Mouse (Mus musculus): ENCODE results near the gene Cnpy1.

Cnpy1 gene

GRCm38 (mm10) chr5:28239829-28240228 is 5.8 kb downstream of the Cnpy1 start:
- DNase-seq (ENCODE audit: low spot score in 2 of 2) = no peak

DNA sequence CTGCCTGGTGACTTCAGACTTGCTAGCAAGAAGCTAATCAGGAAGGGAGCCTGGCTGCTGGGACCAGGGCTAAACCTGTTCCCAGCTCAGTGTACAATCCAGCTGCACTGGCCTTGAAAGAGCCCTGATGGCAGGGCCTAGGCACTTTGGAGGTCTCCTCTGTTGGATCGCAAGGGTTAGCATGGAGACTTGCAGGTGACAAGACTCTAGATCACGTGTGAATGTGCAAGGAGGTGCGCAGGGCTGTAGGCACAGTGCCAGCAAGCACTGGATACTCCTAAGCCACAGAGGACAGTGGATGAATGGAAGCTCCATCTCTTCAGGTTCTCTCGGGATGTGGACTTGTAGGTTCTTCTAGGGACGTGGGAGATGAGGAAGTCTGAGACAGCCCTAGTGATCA is 6.7 kb downstream of the Cnpy1 start:
- no peak for DNase-seq (ENCODE audit: low spot score in 2 of 2)

DNA sequence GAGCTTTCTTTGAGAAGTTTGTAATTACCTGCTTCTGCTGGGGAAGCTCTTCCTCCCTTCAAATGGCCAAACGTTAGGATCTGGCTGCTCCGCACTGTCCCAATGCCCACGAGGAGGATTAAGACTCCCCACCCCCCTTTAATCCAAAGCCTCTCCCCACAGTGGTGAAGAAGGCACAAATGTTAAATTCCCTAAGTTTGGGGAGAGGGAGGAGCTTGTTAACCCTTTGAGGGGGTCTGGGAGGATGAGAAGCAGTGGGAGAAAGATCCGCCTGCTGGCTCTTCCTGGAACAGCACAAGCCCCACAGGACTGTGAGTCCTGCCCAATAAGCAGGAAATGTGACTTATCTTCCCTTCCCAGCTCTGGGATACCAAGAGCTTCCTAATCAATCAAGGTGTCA is 7.5 kb downstream of the Cnpy1 start:
- no peak for DNase-seq (ENCODE audit: low spot score in 2 of 2)

DNA sequence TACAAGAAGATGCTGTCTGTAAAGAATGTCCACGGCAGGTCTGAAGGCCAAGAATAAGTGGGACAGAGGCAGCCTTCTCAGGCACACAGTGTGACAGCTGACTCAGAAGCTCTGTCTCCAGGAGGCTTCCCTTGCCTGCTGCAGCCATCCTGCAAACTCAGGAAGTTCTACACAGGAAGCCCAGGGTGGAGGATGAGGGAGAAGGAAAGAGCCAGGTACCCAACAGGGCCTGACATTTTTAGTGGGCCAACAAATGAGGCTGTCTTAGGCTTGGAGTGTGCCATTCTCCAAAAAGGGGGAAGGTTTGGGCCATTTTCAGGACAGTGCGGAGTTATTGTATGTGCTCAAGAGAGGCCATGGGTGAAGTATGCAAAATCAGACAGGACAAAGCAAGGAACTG is 7.9 kb downstream of the Cnpy1 start:
- no peak for DNase-seq (ENCODE audit: low spot score in 2 of 2)

- no peak for DNase-seq (ENCODE audit: low spot score in 2 of 2)
These were observed 8.6 kb downstream of the Cnpy1 start for GRCm38 (mm10) chr5:28237055-28237454.

DNA sequence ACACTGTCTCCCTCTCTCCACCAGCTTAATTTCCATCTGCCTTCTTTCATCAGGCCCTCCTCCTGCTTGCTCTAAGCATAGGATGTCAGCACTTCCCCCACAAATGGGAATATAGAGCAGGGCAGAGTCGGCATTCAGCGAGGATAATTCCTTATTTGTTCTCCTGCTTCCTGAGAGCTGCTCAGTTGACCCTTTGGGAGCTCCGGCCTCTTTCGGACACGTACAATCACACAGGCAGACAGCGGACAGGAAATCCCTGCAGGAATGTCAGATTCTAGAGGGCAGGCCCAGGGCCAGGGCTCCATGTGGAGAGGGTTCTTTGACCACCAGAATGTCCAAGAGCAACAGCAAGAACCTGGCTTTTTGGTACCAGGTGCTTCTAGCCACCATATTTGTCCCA is 9.5 kb downstream of the Cnpy1 start:
- DNase-seq (ENCODE audit: low spot score in 2 of 2) = no peak

DNA sequence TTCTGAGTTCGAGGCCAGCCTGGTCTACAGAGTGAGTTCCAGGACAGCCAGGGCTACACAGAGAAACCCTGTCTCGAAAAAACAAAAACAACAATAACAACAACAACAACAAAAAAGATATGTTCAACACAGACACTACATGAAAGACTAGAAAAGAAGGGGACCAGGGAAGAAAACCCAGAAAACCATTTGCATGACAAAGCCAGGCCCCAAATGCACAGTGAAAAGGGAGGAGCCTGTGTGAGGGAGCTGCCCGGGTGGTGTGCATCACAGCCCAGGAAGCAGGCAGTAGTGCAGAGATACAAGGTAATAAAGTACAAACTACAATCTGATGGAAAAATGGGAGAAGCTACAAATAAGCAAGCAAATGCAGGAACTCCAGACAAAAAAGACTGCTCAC is 13.5 kb downstream of the Cnpy1 start:
- DNase-seq (ENCODE audit: low spot score in 2 of 2) = no peak

DNA sequence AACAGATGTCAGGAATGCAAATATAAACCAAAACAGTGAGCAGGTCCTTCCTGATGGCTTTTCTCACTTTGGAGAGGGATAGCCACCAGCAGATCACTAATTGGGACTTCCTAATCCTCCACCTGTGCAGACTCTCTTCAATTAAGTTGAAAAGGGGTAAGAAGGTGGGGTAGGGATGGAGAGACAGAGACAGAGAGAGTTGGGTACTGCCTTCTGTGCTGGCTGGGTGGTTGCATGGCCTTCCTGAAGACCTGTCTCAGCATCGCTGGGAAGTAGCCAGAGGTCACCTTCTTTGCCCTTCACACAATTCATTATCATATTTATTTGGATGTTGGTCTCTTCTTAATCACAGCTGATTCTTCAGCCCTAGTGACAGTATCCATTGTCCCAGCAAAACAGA is 26.0 kb downstream of the Cnpy1 start:
- no peak for DNase-seq (ENCODE audit: low spot score in 2 of 2)

DNA sequence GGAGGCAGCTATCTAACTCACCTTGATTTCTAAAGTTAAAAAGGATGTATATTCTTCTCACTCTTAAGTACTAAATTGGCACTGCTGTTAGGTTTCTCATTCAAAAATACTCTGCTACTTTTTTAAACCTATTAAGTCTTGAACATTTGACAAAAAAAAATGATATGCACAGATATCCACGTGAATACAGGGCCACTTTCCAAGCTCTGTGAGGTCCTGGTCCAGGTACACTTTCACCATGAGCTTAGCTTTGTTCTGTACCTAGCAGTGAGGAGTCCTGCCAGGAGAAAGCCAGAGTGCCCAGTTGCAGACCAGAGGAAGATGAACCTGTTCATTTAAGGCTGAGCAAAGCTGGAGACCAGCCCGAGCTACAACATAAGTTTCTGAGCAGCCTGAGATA is 32.2 kb downstream of the Cnpy1 start:
- DNase-seq (ENCODE audit: low spot score in 2 of 2) = no peak

DNA sequence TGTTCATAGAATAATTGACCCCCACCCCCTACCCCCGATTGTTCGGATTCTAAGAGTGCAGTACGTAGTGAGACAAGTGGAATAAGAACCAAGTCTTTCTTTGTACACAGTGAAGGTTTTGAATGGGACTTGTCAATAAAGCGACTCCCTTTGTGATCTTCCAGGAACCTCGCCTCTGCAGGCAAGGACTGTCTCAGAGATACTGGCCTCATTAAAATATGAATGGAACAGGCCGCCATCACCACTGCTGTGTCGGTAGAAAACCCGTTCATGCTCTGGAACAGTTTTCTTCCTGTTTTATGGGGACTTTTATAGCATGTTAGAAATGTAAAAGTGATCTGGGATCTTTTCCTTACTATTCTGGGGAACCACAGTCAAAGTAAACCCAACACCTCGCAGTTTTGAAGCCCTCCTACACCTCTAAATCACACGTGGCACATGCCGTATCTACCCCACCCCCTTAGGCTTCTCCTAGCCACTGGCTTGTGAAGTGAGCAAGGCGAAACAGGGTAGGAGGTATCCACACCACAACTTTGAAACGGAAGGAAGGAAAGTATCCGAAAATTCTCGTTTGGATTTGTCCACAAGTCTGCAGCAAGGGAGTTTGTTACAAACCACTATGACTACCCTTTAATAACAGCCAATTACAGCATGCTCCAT is 33.8 kb downstream of the Cnpy1 start:
- no peak for DNase-seq (ENCODE audit: low spot score in 2 of 2)

DNA sequence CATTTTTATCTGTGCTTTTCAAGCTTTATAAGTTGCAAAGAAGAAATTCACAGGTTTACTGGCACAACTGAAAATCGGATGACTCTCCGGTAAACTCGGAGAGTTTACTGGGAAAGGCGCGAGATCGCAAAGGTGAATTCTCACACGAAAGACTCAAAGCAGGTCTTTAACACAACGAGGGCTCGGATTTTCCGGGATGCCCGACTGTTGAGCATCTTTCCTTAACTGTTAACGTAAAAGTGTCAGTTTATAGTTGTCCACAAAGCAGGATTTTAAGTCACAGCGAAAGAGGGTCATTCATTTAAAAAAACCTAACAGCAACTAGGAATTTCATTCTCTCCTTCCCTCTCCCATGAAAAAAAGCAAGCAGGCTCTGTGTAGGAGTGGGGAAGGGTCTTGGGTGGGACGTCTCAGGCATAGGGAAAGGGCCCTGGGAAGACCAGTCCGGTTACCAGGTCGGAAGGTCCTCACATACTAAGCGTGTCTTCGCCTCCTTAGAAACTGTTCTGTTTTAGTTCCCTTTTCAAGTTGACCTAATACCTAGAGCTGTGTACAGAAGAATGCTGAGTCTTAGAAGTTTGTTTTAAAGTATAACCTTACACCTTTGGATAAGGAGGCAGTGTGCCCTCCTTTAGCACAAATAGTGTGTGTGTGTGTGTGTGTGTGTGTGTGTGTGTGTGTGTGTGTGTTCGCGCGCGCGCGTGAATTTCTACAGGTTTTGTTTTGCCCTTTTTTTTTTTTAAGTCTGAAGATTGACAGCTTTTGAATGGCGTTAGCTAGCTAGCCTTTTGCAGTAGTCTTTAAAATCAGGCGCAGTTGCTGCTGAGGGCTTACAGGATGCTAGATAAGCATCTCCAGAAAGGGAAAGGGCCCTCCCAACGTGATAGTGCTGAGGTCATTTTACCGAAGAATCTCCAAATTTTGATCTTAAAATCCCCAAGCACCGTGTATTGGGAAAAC is 34.7 kb downstream of the Cnpy1 start:
- no peak for DNase-seq (ENCODE audit: low spot score in 2 of 2)

GRCm38 (mm10) chr5:28209549-28210431 is 35.8 kb downstream of the Cnpy1 start:
- DNase-seq (ENCODE audit: low spot score in 2 of 2) = no peak

- no peak for DNase-seq (ENCODE audit: low spot score in 2 of 2)
These were observed 36.7 kb downstream of the Cnpy1 start for GRCm38 (mm10) chr5:28208726-28209520.

DNA sequence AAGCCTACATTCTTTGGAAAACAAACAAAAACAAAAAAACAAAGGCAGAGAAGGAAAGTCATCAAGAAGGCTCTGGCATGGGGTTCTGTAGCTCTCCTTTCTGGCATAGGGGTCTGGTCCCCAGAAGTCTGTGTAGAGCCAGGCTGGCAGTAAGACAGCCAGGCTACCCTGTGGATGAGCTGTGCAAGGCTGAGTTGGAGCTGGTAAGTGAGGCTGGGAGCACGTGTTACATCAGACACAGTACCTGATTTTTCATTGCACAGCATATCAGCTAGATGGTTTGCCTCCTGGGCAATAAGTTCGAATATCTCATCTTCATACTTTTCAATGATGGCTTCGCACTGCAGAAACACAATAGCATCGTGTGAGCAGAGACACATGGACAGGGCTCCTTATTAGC is 38.6 kb downstream of the Cnpy1 start:
- DNase-seq (ENCODE audit: low spot score in 2 of 2) = no peak

DNA sequence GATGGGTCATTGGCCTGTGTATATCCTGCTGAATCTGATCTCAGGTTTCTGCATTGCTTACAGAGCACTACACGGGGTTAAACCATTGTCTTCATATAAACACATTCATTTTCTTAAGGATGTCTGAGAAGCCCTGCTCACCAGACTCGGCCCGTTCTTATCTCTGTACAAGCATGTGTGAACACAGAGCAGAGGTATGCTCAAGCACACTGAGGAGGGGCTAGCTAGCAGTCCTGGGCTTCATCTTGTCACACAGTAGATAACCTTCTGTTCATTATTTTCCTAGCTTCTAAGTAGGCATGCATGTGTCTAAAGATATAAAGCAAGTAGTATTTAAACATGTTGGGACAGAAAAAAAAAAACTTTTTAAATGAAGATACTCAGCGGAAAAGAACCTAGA is 39.2 kb downstream of the Cnpy1 start:
- no peak for DNase-seq (ENCODE audit: low spot score in 2 of 2)

- no peak for DNase-seq (ENCODE audit: low spot score in 2 of 2)
These were observed 40.9 kb downstream of the Cnpy1 start for GRCm38 (mm10) chr5:28204678-28205077.

GRCm38 (mm10) chr5:28203086-28203485 is 42.5 kb downstream of the Cnpy1 start:
- DNase-seq (ENCODE audit: low spot score in 2 of 2) = no peak

DNA sequence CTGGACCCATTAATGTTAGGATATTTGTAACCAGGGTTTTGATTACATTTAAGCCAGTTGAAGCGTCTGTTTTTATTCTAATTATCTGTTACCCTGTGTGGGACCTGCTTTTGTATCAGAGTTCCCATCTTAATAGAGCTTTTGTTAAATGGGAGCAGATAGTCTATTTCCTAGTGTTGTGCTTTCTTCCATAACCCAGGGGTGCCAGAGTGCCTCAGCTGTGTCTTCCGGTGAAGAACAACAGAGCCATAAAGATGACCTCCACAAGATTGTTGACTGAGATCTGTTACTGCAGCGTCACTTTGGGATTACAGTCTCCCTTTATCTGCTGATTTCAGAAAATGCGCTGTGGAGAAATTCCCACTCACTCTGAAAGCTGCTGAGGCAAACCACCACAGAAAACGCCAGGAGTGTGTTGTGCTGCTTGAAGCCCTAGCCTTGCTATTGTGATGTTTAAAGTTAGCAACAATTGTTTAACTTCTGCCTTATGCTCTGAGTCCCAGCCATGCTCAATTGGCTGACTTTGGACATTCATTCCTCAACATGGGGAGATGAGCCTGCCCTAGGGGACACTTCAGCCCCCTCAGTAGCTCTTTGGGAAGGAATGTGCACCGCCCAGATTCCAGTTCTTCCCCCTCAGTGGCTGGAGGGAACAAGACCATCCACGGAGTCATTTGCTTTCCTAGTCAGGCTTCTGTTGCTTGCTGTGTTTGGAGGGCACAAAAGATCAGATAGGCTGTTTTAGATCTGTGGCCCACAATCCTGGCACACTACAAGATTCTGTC is 46.3 kb downstream of the Cnpy1 start:
- DNase-seq (ENCODE audit: low spot score in 2 of 2) = no peak

DNA sequence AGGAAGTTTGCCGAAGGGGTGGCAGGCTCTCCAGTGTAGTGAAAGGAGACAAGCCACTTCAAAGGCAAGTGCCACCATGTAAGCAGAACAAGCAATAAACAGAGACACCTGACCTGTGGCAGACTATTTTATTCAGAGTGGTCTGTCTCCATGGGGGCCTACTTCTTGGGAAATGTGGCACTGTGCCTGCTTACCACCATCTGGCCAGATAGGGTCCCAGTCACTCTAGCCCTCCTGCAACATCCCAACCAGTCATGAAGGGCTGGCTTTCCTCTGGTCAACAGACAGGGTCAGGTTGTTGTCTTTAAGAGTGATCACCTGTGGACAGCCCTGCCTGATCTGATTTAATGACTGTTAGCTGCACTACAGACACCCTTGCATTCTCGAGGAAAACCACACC is 50.1 kb downstream of the Cnpy1 start:
- no peak for DNase-seq (ENCODE audit: low spot score in 2 of 2)

DNA sequence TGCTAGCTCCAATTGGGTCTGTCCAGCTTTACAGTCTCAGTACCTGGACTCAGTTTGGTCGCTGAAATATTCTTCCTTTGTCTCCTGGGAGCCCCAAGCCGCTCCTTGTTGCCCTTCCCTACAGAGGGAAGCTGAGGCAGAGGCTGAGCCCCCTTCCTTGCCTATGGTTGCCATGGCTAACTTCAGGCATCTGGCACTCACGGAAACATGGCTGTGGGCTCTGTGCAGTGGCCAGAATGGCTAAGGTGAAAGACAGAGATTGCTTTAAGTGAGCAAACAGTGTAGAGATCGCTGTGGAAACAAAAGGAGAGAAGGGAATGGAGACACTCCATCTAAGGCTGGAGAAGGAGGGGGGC is 53.5 kb downstream of the Cnpy1 start:
- no peak for DNase-seq (ENCODE audit: low spot score in 2 of 2)

Measured in right cerebral cortex, postnatal 36 days (tissue).